Comparison of ENCODE assay signal across 26 mouse cellular contexts in genomic region chr15:90183511-90183910, GRCm38 (mm10). TPM values are rescaled to one million over a fixed set of nuclear protein-coding genes. Genes with fewer than 3 reads are reported as not detected.
DNase-seq lines count a peak whose midpoint lies in the region; ATAC-seq lines count a peak whose summit lies in the region.
"Had no signal": no experiment of that assay in that cellular context is flagged by ENCODE, and none has a peak within 500 bp of the region (broad histone marks: within the 10 kb centered on the region; RNA-seq: fewer than 3 reads in every experiment).

No protein-coding gene starts in this region.

- peak; percentile 24 for DNase-seq in embryonic facial prominence, embryonic 14.5 days (ENCODE audit: low spot score)
- DNase-seq in embryonic facial prominence, embryonic 10.5 days (ENCODE audit: low spot score): no peak
- peak; percentile 13 for DNase-seq in brain, adult 2 months (ENCODE audit: low read depth, low spot score)
- DNase-seq in retina, embryonic 14.5 days (ENCODE audit: low spot score): peak; percentile 7
- no peak for DNase-seq in left cerebral cortex, adult 11 months (ENCODE audit: low spot score)
- DNase-seq: adrenal gland, adult 8-10 months; adrenal gland, postnatal 14 days; adrenal gland, postnatal 36 days; B cell, adult 2 months; cerebellum, adult 11-12 months; cerebellum, adult 2 months; cerebellum, adult 9-10 months; cerebellum, postnatal 10 days; cerebellum, postnatal 25 days had no signal

- ATAC-seq in embryonic facial prominence, embryonic 14.5 days (ENCODE audit: low read depth): no peak
- ATAC-seq in hindbrain, embryonic 16.5 days: no peak
- ATAC-seq in inflammation-experienced regulatory T-cells, adult 6 months: no peak
- ATAC-seq: activated CD4-positive, CD25-positive, alpha-beta regulatory T cell, adult 4 months; CD4-positive, CD25-positive, alpha-beta regulatory T cell, adult 4 months; forebrain, embryonic 14.5 days; forebrain, embryonic 16.5 days had no signal

- no peaks in the 10 kb centered on the region for H3K36me3 ChIP-seq in embryonic facial prominence, embryonic 14.5 days (ENCODE audit: control insufficient read depth, insufficient read depth, low read length)
- no peaks in the 10 kb centered on the region for H3K36me3 ChIP-seq in embryonic facial prominence, embryonic 10.5 days (replicated peaks)
- H3K36me3 ChIP-seq in hindbrain, embryonic 16.5 days (ENCODE audit: control insufficient read depth, insufficient read depth, low read length): no peaks in the 10 kb centered on the region
- H3K36me3 ChIP-seq: embryonic facial prominence, embryonic 13.5 days; forebrain, embryonic 10.5 days; forebrain, embryonic 12.5 days; G1E had no signal

- H3K4me2 ChIP-seq in embryonic facial prominence, embryonic 14.5 days (ENCODE audit: low read depth, low read length): no peak overlapping the region
- no peak overlapping the region for H3K4me2 ChIP-seq in hindbrain, embryonic 16.5 days (ENCODE audit: low read length)
- H3K4me2 ChIP-seq: embryonic facial prominence, embryonic 13.5 days; forebrain, embryonic 12.5 days had no signal

- no peak overlapping the region for H3K9ac ChIP-seq in embryonic facial prominence, embryonic 14.5 days (ENCODE audit: low read depth, low read length)
- H3K9ac ChIP-seq in hindbrain, embryonic 16.5 days (ENCODE audit: low read depth, low read length): no peak overlapping the region
- H3K9ac ChIP-seq: embryonic facial prominence, embryonic 13.5 days; forebrain, embryonic 12.5 days had no signal

- H3K9me3 ChIP-seq in embryonic facial prominence, embryonic 14.5 days (ENCODE audit: control insufficient read depth, low read length): no peaks in the 10 kb centered on the region
- no peaks in the 10 kb centered on the region for H3K9me3 ChIP-seq in embryonic facial prominence, embryonic 10.5 days
- H3K9me3 ChIP-seq in hindbrain, embryonic 16.5 days (ENCODE audit: control insufficient read depth, low read length): no peaks in the 10 kb centered on the region
- H3K9me3 ChIP-seq: embryonic facial prominence, embryonic 13.5 days; forebrain, embryonic 10.5 days; forebrain, embryonic 12.5 days; G1E had no signal

- H3K4me3 ChIP-seq in embryonic facial prominence, embryonic 14.5 days (ENCODE audit: low read depth, low read length): no peak overlapping the region
- H3K4me3 ChIP-seq in embryonic facial prominence, embryonic 10.5 days: no peak overlapping the region
- H3K4me3 ChIP-seq in hindbrain, embryonic 16.5 days (ENCODE audit: low read length): no peak overlapping the region
- H3K4me3 ChIP-seq: embryonic facial prominence, embryonic 13.5 days; erythroblast, embryonic 14.5 days; forebrain, embryonic 10.5 days; forebrain, embryonic 12.5 days had no signal

- no peaks in the 10 kb centered on the region for H3K4me1 ChIP-seq in embryonic facial prominence, embryonic 14.5 days (ENCODE audit: control insufficient read depth, insufficient read depth, low read length)
- no peaks in the 10 kb centered on the region for H3K4me1 ChIP-seq in embryonic facial prominence, embryonic 10.5 days
- H3K4me1 ChIP-seq in hindbrain, embryonic 16.5 days (ENCODE audit: control insufficient read depth, insufficient read depth, low read depth, low read length): no peaks in the 10 kb centered on the region
- H3K4me1 ChIP-seq: embryonic facial prominence, embryonic 13.5 days; forebrain, embryonic 10.5 days; forebrain, embryonic 12.5 days had no signal

- 75% methylated on average over 6 of the region's 6 CpGs for WGBS in embryonic facial prominence, embryonic 14.5 days
- WGBS in embryonic facial prominence, embryonic 10.5 days: 88% methylated on average over 6 of the region's 6 CpGs
- 87% methylated on average over 6 of the region's 6 CpGs for WGBS in hindbrain, embryonic 16.5 days

- no peak overlapping the region for H3K27ac ChIP-seq in embryonic facial prominence, embryonic 14.5 days (replicated peaks; ENCODE audit: low read depth, low read length)
- no peak overlapping the region for H3K27ac ChIP-seq in embryonic facial prominence, embryonic 10.5 days (replicated peaks)
- no peak overlapping the region for H3K27ac ChIP-seq in hindbrain, embryonic 16.5 days (ENCODE audit: low read depth, low read length)
- H3K27ac ChIP-seq: embryonic facial prominence, embryonic 13.5 days; forebrain, embryonic 10.5 days; forebrain, embryonic 12.5 days had no signal

- H3K27me3 ChIP-seq in embryonic facial prominence, embryonic 14.5 days (replicated peaks; ENCODE audit: control insufficient read depth, insufficient read depth, low read length): no peaks in the 10 kb centered on the region
- no peaks in the 10 kb centered on the region for H3K27me3 ChIP-seq in embryonic facial prominence, embryonic 10.5 days (replicated peaks; ENCODE audit: low read depth, poor library complexity, severe bottlenecking)
- no peaks in the 10 kb centered on the region for H3K27me3 ChIP-seq in hindbrain, embryonic 16.5 days (replicated peaks; ENCODE audit: control insufficient read depth, insufficient read depth, low read length)
- H3K27me3 ChIP-seq: CH12.LX; embryonic facial prominence, embryonic 13.5 days; forebrain, embryonic 12.5 days had no signal

RNA-seq across cellular contexts. Expression of gene Alg10b, which starts 40.6 kb away (rescaled TPM):
- polyA plus RNA-seq in embryonic facial prominence, embryonic 14.5 days (2014; fragmentation: Nextera tagmentation; extraction: Ambion mirVana): 31.4 and 34.0 TPM in 2 replicates
- polyA plus RNA-seq in embryonic facial prominence, embryonic 10.5 days (2016; fragmentation: Nextera tagmentation; extraction: Ambion mirVana): 33.5 and 35.5 TPM in 2 replicates
- 39.0 and 43.4 TPM in 2 replicates for polyA plus RNA-seq in hindbrain, embryonic 16.5 days (2015; fragmentation: Nextera tagmentation; extraction: Ambion mirVana)
- 10 to 100 TPM in 2 of 3 experiments, 1 to 10 TPM in 1; 9.8 to 10.6 (median 10.2) TPM for polyA plus RNA-seq in inflammation-experienced regulatory T-cells, adult 6 months (2017; shearing (Covaris generic))

Comparison
In these comparisons a context has a peak if more than half of its experiments do, and no peak if none do; other contexts are left out.
1. DNase-seq: peak in embryonic facial prominence, embryonic 14.5 days (single experiment), brain, adult 2 months (single experiment) and retina, embryonic 14.5 days (single experiment); none in embryonic facial prominence, embryonic 10.5 days (single experiment) and left cerebral cortex, adult 11 months (single experiment).